Mouse (Mus musculus) thymus, adult 2 months (tissue): ENCODE data around the gene Gm42906.

ENCODE experiments used
- CTCF ChIP-seq: fragments of 200-500 bp; IDR thresholded peaks from 2 replicates; pipeline ENCODE4 v1.5.1; 2012; ENCODE audit warnings: mild to moderate bottlenecking, control low read depth, low read length, moderate library complexity, borderline replicate concordance; ENCODE audit not compliant: control insufficient read depth, poor library complexity, insufficient read depth; ENCODE audit errors: extremely low read depth
- POLR2A ChIP-seq: fragments of 200-500 bp; IDR thresholded peaks from 2 replicates; pipeline ENCODE4 v1.6.1; 2012; ENCODE audit warnings: mild to moderate bottlenecking, low read length, control low read depth, moderate library complexity; ENCODE audit not compliant: control insufficient read depth, poor library complexity, insufficient read depth; ENCODE audit errors: extremely low read depth

DNA sequence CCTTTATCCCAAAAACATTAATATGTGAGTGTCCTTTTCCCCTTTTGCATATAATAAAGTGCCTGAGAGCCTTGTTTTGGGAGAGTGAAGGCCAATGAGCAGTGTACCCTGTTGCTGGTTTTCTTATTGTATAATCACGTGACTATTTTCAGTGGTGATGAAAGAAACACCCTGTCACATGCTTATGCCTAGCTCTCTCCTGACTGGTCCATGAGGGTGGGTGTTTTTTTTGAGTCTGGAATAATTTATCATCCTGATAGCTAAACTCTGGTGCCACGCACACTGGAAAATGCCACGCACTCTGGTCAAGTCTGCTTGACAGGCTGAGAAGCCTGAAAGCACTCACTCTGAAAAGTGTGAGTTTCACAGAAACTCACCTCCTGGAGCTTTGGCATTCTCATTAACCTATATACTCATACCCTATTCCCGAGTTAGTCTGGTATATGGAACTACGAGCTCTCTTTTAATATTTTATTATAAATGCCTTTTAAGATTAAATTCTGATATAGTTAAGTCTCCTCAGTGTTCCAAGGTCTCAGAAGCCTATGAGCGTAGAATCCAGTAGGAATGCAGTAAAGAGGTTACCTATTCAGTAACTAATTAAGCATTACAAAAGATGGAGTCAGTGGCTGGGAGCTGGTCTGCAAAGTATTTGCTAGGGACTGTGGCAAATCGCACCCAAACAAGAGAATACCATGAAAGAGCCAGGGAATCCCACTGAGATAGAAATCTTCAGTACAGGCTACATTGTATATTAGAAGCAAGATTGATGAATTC, 19.7 kb downstream of the Gm42906 start:
- TF ChIP-seq CTCF (no peak), POLR2A (no peak)
